Mouse (Mus musculus): ENCODE data around the gene Ptrh1. TPM values are rescaled to one million over a fixed set of nuclear protein-coding genes. Genes with fewer than 3 reads are reported as not detected.

The Ptrh1 gene
- polyA plus RNA-seq, 1 experiment from 2014 or later: 5.9 TPM

DNA sequence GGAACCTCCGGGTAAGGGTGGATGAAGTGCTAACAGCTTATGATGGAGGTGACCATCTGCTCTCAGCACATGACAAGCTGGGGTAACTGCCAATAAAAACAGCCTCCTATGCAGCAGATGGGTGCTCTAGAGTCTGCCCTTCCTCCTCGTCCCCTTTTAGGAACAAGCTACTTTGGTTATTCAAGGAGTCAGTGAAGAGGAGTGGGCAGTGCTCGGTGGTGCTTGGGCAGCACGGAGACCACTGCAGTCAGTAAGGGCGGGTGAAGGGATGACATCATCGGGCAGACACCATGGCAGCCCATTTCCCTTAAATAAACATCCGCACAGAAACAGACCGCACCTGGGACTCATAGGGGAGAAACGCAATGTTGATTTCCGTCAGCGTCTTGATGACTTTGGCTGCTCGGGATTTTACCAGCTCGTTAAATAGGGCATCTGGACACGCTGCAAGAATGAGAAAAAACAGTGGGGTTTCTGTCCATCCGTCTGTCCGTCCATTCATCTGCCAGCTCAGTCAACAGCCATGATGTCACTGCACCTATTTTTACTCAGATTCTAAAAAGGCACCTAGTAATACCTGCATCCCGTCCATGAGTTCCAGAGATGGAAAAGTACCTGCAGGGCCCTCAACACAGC, 41.5 kb downstream of the Ptrh1 start:
- Histone ChIP-seq H3K9me3 (no peaks in the 10 kb centered on the region), H3K4me2 (no peak overlapping the region), H3K36me3 (replicated peaks) (peaks cover 43% of the 10 kb centered on the region), H3K27me3 (replicated peaks) (no peaks in the 10 kb centered on the region), H3K4me3 (no peak overlapping the region), H3K27ac (peak overlapping the region; percentile 5; the same call in 1 of the 2 replicates), H3K4me1 (no peaks in the 10 kb centered on the region), H3K9ac (no peak overlapping the region)
- 69% methylated on average over 17 of the region's 17 CpGs for WGBS
- no peak for ATAC-seq (replicated peaks)

DNA sequence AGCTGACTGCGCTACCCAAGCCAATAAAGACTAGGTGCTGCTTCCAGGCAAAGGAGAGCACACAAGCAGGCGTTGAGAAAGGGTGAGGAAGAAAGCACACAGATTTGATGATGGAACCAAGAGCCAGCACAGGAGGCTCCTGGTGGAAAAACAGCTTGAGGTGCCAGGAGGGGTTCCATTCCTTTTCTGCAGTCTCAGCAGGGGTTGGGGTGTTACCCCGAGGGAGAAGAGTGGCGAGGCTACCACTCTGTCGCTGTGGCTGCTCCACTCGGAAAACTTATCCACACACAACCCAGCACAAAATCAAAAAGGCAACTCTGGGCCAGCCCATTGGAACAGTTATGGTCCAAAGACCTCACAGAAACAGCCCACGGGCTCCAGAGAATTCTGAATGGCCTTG, 42.0 kb downstream of the Ptrh1 start:
- H3K27ac ChIP-seq: peak overlapping the region; percentile 5; the same call in 1 of the 2 replicates
- no peaks in the 10 kb centered on the region for H3K9me3 ChIP-seq
- no peak overlapping the region for H3K4me2 ChIP-seq
- no peak overlapping the region for H3K9ac ChIP-seq
- 59% methylated on average over 7 of the region's 7 CpGs for WGBS
- H3K4me1 ChIP-seq: no peaks in the 10 kb centered on the region
- no peak overlapping the region for H3K4me3 ChIP-seq
- peaks cover 39% of the 10 kb centered on the region for H3K36me3 ChIP-seq (replicated peaks)
- no peaks in the 10 kb centered on the region for H3K27me3 ChIP-seq (replicated peaks)
- ATAC-seq (replicated peaks): no peak

DNA sequence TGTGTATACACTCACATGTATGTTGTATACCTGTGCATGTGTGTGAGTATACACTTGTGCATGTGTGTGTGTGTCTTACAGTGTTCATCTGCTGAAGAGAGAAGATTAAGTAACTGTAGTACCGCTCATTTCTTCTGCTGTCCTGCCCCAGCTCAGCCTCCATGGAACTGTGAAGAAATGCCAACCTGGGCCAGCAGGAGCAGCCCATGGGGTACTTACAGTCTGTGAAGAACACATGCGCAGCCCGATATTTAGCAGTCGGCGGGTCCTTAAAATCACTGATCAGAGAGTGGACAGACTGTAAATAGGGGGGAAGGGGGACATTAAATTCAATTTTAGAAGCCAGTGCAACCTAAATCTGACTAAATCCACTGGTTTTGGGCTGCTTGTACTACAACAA, 42.6 kb downstream of the Ptrh1 start:
- H3K27ac ChIP-seq: no peak overlapping the region
- H3K4me3 ChIP-seq: no peak overlapping the region
- no peak overlapping the region for H3K9ac ChIP-seq
- H3K9me3 ChIP-seq: no peaks in the 10 kb centered on the region
- H3K4me1 ChIP-seq: no peaks in the 10 kb centered on the region
- WGBS: 95% methylated on average over 5 of the region's 5 CpGs
- H3K36me3 ChIP-seq (replicated peaks): peaks cover 36% of the 10 kb centered on the region
- H3K4me2 ChIP-seq: no peak overlapping the region
- no peak for ATAC-seq (replicated peaks)
- H3K27me3 ChIP-seq (replicated peaks): no peaks in the 10 kb centered on the region

- Histone ChIP-seq H3K36me3 (replicated peaks) (peaks cover 24% of the 10 kb centered on the region), H3K4me3 (no peak overlapping the region), H3K4me2 (no peak overlapping the region), H3K4me1 (peaks cover 8% of the 10 kb centered on the region; the same call in 1 of the 2 replicates), H3K27ac (no peak overlapping the region), H3K9ac (no peak overlapping the region), H3K27me3 (replicated peaks) (no peaks in the 10 kb centered on the region), H3K9me3 (no peaks in the 10 kb centered on the region)
- no peak for ATAC-seq (replicated peaks)
- 72% methylated on average over 11 of the region's 11 CpGs for WGBS
Measured at GRCm38 (mm10) chr2:32821041-32821802, 45.6 kb downstream of the Ptrh1 start.

DNA sequence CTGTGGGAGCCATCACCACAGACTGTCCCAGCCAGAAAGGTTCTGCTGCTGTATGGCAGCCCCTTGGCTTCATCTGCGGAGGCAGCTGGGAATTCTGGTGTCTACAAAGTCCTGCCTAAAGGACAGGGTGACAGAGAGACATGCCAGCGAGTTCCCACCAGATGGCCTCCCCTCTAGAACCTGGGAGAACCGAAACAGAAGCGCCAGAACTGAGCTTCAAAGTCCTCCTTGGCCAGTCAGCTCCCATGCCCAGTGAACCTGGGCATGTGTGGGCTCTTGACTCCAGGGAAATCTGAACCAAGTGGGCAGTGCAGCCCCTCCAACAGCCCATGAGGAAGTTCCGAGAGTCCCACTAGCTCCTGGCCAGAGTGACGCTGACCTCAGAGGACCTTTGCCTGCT, 47.1 kb downstream of the Ptrh1 start:
- ATAC-seq (replicated peaks): no peak
- 82% methylated on average over 6 of the region's 6 CpGs for WGBS
- Histone ChIP-seq H3K9ac (no peak overlapping the region), H3K27ac (no peak overlapping the region), H3K36me3 (replicated peaks) (peaks cover 16% of the 10 kb centered on the region), H3K4me3 (no peak overlapping the region), H3K27me3 (replicated peaks) (no peaks in the 10 kb centered on the region), H3K4me2 (no peak overlapping the region), H3K9me3 (no peaks in the 10 kb centered on the region), H3K4me1 (peaks cover 8% of the 10 kb centered on the region; the same call in 1 of the 2 replicates)

GRCm38 (mm10) chr2:32823153-32823552, 47.6 kb downstream of the Ptrh1 start:
- no peak for ATAC-seq (replicated peaks)
- H3K27me3 ChIP-seq (replicated peaks): no peaks in the 10 kb centered on the region
- H3K4me1 ChIP-seq: peaks cover 8% of the 10 kb centered on the region; the same call in 1 of the 2 replicates
- no peaks in the 10 kb centered on the region for H3K9me3 ChIP-seq
- no peak overlapping the region for H3K4me2 ChIP-seq
- H3K27ac ChIP-seq: no peak overlapping the region
- no peak overlapping the region for H3K9ac ChIP-seq
- H3K36me3 ChIP-seq (replicated peaks): peaks cover 10% of the 10 kb centered on the region
- WGBS: 72% methylated on average over 11 of the region's 11 CpGs
- H3K4me3 ChIP-seq: no peak overlapping the region

DNA sequence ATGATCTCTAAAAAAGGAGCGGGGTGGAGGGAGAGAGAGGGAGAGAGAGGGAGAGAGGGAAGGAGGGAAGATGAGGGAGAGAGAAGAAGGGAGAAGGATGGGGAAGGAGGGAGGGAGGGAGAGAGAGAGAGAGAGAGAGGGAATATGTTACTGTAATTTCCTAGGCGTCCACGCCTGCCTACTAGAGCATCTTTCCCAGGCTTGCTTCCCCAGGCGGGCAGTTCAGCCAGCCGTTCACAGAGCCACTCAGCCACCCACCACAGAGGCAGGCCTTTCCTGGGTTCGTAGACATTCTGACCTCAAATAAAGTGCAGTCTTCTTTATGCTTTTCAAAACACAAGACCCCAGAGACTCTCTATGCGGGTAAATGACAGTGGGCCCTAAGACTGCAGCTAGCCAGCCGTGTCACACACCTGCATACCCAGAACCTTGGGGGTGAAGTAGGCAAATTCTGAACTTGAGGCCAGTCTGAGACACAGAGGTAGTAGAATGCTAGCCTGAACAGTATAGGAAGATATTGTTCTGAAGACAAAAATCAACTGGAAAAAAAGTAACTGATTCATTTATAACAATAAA, 48.1 kb downstream of the Ptrh1 start:
- Histone ChIP-seq H3K27me3 (replicated peaks) (no peaks in the 10 kb centered on the region), H3K9ac (no peak overlapping the region), H3K4me3 (no peak overlapping the region), H3K36me3 (replicated peaks) (peaks cover 8% of the 10 kb centered on the region), H3K9me3 (no peaks in the 10 kb centered on the region), H3K27ac (no peak overlapping the region), H3K4me2 (no peak overlapping the region), H3K4me1 (peaks cover 8% of the 10 kb centered on the region; the same call in 1 of the 2 replicates)
- WGBS: 66% methylated on average over 8 of the region's 8 CpGs
- no peak for ATAC-seq (replicated peaks)

DNA sequence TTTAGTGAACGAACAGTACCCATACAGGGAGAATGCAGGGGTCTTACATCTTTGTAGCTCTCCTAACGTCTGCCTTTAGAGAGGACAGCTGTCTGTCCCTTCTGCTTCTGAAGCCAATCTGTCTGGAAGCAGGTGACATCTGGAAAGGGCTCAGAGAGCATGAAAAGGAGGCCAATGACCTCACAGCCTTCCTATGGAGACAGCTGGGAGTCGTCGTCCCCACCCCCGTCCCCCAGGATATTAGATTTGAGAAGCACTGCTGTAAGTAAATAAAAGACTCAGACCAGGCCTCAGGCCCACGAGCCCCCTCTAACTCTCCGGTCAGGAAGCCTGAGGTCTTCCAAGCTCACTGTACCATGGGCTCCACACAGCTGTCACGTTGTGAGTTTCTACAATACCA, 48.6 kb downstream of the Ptrh1 start:
- Histone ChIP-seq H3K9ac (no peak overlapping the region), H3K4me3 (no peak overlapping the region), H3K9me3 (no peaks in the 10 kb centered on the region), H3K36me3 (replicated peaks) (peaks cover 8% of the 10 kb centered on the region), H3K4me2 (no peak overlapping the region), H3K27ac (no peak overlapping the region), H3K27me3 (replicated peaks) (no peaks in the 10 kb centered on the region), H3K4me1 (peaks cover 11% of the 10 kb centered on the region)
- WGBS: 22% methylated on average over 8 of the region's 8 CpGs
- ATAC-seq (replicated peaks): no peak

DNA sequence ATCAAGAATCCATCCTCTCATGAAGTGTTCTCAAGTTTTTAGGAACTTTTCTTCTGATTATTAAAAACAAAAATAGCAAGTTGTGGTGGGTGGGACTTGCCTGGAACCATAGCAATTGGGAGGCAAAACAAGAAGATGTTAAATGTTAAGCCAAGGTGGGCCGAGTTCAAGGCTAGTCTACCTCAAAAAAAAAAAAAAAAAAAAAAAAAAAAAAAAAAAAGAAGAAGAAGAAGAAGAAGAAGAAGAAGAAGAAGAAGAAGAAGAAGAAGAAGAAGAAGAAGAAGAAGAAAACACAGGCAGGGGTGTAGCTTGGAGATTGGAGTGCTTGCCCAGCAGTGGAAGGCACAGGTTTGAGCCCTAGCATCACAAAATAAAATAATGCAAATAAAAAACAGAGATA, 49.2 kb downstream of the Ptrh1 start:
- peaks cover 8% of the 10 kb centered on the region for H3K36me3 ChIP-seq (replicated peaks)
- no peak for ATAC-seq (replicated peaks)
- no peak overlapping the region for H3K9ac ChIP-seq
- H3K27ac ChIP-seq: no peak overlapping the region
- no peak overlapping the region for H3K4me3 ChIP-seq
- H3K4me1 ChIP-seq: peaks cover 15% of the 10 kb centered on the region
- no peaks in the 10 kb centered on the region for H3K27me3 ChIP-seq (replicated peaks)
- WGBS: 93% methylated on average over 1 of the region's 1 CpGs
- H3K4me2 ChIP-seq: no peak overlapping the region
- H3K9me3 ChIP-seq: no peaks in the 10 kb centered on the region

DNA sequence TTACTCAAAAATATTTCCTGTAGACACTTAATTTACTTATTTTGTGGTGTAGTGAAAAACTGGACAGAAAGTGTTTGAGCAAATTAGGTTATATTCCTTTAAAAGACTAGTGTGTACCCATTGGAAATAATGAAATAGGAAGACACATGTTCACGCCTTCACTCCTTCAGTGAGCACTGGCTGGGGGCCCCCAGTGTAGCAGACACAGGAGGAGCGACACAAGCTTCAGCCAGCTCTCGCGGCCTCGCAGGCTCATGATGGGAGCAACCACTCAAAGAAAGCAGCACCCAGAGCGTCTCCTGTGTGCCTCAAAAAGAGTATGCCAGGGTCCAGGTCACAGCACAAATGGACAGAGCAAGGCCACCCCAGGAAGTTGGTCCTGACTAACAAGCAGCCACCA, 50.2 kb downstream of the Ptrh1 start:
- no peaks in the 10 kb centered on the region for H3K27me3 ChIP-seq (replicated peaks)
- no peak overlapping the region for H3K27ac ChIP-seq
- no peak overlapping the region for H3K4me2 ChIP-seq
- no peak overlapping the region for H3K9ac ChIP-seq
- ATAC-seq (replicated peaks): no peak
- no peak overlapping the region for H3K4me3 ChIP-seq
- H3K36me3 ChIP-seq (replicated peaks): peaks cover 8% of the 10 kb centered on the region
- H3K9me3 ChIP-seq: no peaks in the 10 kb centered on the region
- 89% methylated on average over 6 of the region's 6 CpGs for WGBS
- H3K4me1 ChIP-seq: peaks cover 15% of the 10 kb centered on the region
